Mouse (Mus musculus) mouse embryonic stem cell (cell line): ENCODE measurements around the gene Pjvk.

Source experiments
- in situ Hi-C, 2 experiments: fragments of 300-500 bp; cut with MboI; formaldehyde crosslinking; loops; 1 replicate in 1 of 2; 3 replicates in 1 of 2; pipeline ENCODE4 v1.14.3; 2019 to 2020; ENCODE audit warnings: low sequenced_read_pairs in 2 of 2, low pct_unique_long_range_greater_than_20kb in 1 of 2, mixed read lengths in 1 of 2; ENCODE audit not compliant: unreplicated experiment in 1 of 2

The Pjvk gene

GRCm38 (mm10) chr2:76693765-76694164, 45.5 kb downstream of the Pjvk start:
- in situ Hi-C loops, result no loop called here

GRCm38 (mm10) chr2:76695290-76695689, 47.0 kb downstream of the Pjvk start:
- in situ Hi-C loops, result no loop called here

- in situ Hi-C loops, result no loop called here
Observed at GRCm38 (mm10) chr2:76702188-76702587, 53.9 kb downstream of the Pjvk start.

GRCm38 (mm10) chr2:76702751-76703150, 54.5 kb downstream of the Pjvk start:
- in situ Hi-C loops, result no loop called here

- in situ Hi-C loops, result no loop called here
Observed at GRCm38 (mm10) chr2:76705655-76706054, 57.4 kb downstream of the Pjvk start.
